Mouse (Mus musculus): ENCODE measurements around the gene Bysl.

Bysl gene

GRCm38 (mm10) chr17:47552994-47553393 lies 58.3 kb downstream of the Bysl start:
- DNase-seq (ENCODE audit: extremely low read depth, insufficient read length, low spot score): no peak

DNA sequence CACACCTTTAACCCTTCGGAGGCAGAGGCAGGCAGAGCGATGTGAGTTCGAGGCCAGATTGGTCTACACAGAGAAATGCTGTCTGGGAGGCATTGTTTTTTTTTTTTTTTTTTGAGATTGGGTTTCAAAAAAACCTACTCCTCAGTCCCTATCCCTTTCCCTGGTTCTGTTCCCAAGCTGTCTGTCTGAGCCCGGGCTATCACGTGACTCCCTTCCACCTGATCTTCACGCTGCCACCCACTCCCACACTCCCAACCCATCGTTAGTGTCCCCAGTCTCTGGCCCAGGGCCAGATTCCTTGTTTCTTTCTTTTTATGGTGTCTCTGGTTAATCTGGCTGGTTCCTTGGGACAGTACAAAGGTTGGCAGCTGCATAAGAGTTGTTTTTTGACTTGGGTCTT lies 60.2 kb downstream of the Bysl start:
- no peak for DNase-seq (ENCODE audit: extremely low read depth, insufficient read length, low spot score)
